Mouse (Mus musculus): ENCODE data around the gene Borcs5. TPM values are rescaled to one million over a fixed set of nuclear protein-coding genes. Genes with fewer than 3 reads are reported as not detected.

The Borcs5 gene
- 2.4 and 2.7 TPM in 2 replicates for polyA plus RNA-seq (2012)

DNA sequence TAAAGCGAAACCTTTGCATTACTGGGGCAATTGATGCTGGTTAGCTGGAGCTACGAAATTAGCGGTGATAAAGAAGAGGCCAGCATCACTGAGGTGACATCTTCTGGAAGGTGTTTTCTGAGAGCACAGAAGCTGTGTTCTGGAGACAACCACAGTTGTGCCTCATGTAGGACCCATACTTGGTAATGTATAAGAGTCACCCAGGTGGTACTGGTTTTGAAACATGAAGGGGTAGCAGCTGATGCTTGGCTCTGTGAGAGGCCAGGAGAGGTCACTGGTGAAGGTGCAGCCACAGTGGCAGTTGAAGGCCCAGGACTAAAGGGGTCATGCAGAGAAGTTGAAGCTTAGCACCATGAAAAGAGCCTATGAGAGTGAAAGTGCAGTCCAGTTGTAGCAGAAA, at the start of gene Borcs5:
Gene Borcs5, plus strand, starts transcription at position 301 of the 400 bp plus-strand sequence.
- H3K9me3 ChIP-seq (ENCODE audit: control insufficient read depth, low read length): no peaks in the 10 kb centered on the region
- H3K27me3 ChIP-seq (ENCODE audit: control insufficient read depth): no peaks in the 10 kb centered on the region
- peaks cover under 1% of the 10 kb centered on the region for H3K36me3 ChIP-seq (ENCODE audit: control insufficient read depth)
- peaks cover 19% of the 10 kb centered on the region for H3K4me1 ChIP-seq (ENCODE audit: control insufficient read depth)
- H3K4me3 ChIP-seq (replicated peaks): no peak within 1 kb of the TSS
- no peak for TF ChIP-seq GATA1 (IDR thresholded peaks at IDR 0.05; ENCODE audit: low read length)

DNA sequence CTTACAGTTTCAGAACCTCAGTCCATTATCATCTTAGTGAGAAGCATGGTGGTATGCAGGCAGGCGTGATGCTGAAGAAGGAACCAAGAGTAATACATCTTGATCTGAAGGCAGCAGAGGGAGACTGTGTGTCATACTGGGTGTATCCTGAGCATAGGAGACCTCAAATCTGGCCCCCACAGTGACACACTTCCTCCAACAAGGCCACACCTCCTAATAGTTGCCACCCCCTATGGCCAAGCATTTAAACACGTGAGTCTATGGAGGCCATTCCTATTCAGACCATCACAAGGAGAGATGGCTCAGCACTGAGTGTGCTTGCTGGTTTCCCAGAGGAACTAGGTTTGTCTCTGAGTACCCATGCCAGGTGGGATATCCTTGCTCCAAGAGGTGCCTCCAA, 47.7 kb upstream of the Borcs5 start:
- Histone ChIP-seq H3K4me1 (ENCODE audit: control insufficient read depth) (no peaks in the 10 kb centered on the region), H3K9me3 (ENCODE audit: control insufficient read depth, low read length) (no peaks in the 10 kb centered on the region), H3K27me3 (ENCODE audit: control insufficient read depth) (no peaks in the 10 kb centered on the region), H3K4me3 (replicated peaks) (no peak overlapping the region), H3K36me3 (ENCODE audit: control insufficient read depth) (no peaks in the 10 kb centered on the region)
- TF ChIP-seq TAL1 (IDR thresholded peaks at IDR 0.05; ENCODE audit: low read length) (no peak), GATA1 (IDR thresholded peaks at IDR 0.05; ENCODE audit: low read length) (no peak)

DNA sequence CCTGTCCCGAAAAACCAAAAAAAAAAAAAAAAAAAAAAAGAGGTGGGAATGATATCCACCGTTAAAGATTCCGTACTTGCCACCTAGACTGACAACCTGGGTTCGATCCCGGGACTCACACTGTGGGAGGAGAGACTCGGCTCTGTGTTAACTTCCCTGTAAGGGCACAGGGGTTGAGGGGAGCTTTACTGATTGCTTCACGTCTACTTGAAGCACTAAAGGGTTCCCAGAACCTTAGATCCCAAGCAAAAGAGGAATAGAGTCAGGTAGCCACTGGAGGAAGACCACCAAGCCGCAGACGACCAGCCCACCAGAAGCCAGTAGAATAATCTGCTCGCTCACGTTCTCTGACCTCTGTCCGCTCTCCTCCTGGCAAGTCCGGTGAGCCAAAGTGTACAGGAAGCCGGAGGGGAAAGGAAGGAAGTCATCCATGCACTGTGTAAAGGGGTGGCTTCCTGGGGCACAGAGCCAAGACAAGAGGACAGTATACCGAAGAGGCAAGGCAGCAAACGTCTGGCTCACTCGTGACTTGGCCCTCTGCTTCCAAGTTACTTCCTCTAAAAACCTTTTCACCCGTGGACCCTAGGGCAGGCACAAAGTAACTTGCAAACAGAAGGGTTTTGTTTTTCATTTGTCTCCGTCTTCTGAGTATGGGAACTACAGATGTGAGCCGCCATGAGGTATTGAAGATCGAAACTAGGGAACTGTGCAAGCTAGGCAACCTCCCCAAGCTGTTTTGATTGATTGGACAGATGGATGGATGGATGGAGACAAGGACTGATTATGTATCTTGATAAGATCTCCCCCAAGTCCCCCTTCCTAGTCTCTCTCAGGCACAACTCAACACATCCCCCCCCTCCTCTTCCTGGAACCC, 44.5 kb upstream of the Borcs5 start:
- Histone ChIP-seq H3K4me1 (ENCODE audit: control insufficient read depth) (no peaks in the 10 kb centered on the region), H3K4me3 (replicated peaks) (no peak overlapping the region), H3K27me3 (ENCODE audit: control insufficient read depth) (no peaks in the 10 kb centered on the region), H3K9me3 (ENCODE audit: control insufficient read depth, low read length) (no peaks in the 10 kb centered on the region), H3K36me3 (ENCODE audit: control insufficient read depth) (no peaks in the 10 kb centered on the region)
- TF ChIP-seq TAL1 (IDR thresholded peaks at IDR 0.05; ENCODE audit: low read length) (no peak), GATA1 (IDR thresholded peaks at IDR 0.05; ENCODE audit: low read length) (no peak)

DNA sequence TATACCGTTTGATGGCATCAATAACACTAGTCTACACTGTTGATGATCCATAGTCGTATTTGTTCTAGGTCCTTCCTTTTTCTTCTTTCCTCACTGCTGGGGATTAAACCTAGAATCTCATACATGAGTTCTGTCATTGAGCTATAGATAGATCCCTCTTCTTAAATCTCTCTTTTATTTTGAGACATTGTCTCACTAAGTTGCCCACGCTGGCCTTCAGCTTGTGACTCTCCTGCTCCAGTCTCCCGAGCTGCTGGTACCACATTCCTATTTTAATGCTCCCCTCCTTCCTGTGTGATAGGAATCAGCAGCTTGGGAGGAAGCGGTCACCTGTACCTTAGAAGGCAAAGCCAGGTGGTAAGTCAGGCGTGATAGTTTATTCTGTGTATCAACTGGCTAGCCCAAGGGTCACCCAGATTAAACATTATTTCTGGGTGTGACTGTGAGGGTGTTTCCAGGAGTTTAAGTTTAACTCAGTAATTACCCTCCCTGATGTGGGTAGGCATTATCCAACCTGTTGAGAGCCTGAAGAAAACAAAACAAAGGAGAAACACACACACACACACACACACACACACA, 41.6 kb upstream of the Borcs5 start:
- TF ChIP-seq GATA1 (IDR thresholded peaks at IDR 0.05; ENCODE audit: low read length) (no peak), TAL1 (IDR thresholded peaks at IDR 0.05; ENCODE audit: low read length) (no peak)
- Histone ChIP-seq H3K9me3 (ENCODE audit: control insufficient read depth, low read length) (no peaks in the 10 kb centered on the region), H3K4me3 (replicated peaks) (no peak overlapping the region), H3K36me3 (ENCODE audit: control insufficient read depth) (no peaks in the 10 kb centered on the region), H3K27me3 (ENCODE audit: control insufficient read depth) (no peaks in the 10 kb centered on the region), H3K4me1 (ENCODE audit: control insufficient read depth) (no peaks in the 10 kb centered on the region)

DNA sequence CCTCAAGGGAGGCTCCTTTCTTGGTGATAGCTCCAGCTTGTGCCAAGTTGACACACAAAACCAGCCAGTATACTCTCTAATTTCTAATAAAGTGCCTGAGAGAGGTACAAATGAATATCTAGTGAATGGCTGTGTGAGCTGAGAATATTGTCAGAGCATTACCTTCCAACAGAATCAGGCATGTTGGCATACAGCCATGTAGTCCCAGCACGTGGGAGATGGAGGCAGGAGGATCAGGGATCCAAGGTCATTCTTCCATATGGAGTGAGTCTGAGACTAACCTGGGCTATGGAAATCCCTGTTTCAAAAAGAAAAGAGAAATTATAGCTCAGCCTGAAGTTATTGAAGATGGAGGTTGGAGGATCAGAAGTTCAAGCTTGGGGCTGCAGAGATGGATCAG, 40.1 kb upstream of the Borcs5 start:
- Histone ChIP-seq H3K36me3 (ENCODE audit: control insufficient read depth) (no peaks in the 10 kb centered on the region), H3K9me3 (ENCODE audit: control insufficient read depth, low read length) (no peaks in the 10 kb centered on the region), H3K4me3 (replicated peaks) (no peak overlapping the region), H3K27me3 (ENCODE audit: control insufficient read depth) (no peaks in the 10 kb centered on the region), H3K4me1 (ENCODE audit: control insufficient read depth) (no peaks in the 10 kb centered on the region)
- no peak for TF ChIP-seq GATA1 (IDR thresholded peaks at IDR 0.05; ENCODE audit: low read length)

DNA sequence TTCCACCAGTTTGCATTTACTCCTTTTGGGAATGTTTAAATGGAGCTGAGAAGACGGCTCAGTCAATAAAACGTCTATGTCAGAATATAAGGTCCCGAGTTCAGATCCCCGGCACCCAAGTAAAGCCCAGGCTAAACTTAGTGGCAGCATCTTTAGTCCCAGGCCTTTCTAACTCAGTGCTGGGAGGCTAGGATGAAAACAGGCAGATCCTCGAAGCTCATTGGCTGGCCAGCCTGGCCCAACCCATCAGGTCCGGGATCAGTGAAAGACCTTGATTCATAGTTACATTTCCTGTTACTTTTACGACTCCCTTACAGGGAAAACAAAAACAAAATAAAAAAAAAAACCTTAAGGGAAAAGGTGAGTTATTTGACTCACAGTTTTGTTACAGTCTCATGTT, 38.2 kb upstream of the Borcs5 start:
- H3K27me3 ChIP-seq (ENCODE audit: control insufficient read depth): no peaks in the 10 kb centered on the region
- no peak overlapping the region for H3K4me3 ChIP-seq (replicated peaks)
- H3K4me1 ChIP-seq (ENCODE audit: control insufficient read depth): no peaks in the 10 kb centered on the region
- H3K36me3 ChIP-seq (ENCODE audit: control insufficient read depth): no peaks in the 10 kb centered on the region
- no peaks in the 10 kb centered on the region for H3K9me3 ChIP-seq (ENCODE audit: control insufficient read depth, low read length)
- TF ChIP-seq TAL1 (IDR thresholded peaks at IDR 0.05; ENCODE audit: low read length): no peak
- no peak for TF ChIP-seq GATA1 (IDR thresholded peaks at IDR 0.05; ENCODE audit: low read length)

DNA sequence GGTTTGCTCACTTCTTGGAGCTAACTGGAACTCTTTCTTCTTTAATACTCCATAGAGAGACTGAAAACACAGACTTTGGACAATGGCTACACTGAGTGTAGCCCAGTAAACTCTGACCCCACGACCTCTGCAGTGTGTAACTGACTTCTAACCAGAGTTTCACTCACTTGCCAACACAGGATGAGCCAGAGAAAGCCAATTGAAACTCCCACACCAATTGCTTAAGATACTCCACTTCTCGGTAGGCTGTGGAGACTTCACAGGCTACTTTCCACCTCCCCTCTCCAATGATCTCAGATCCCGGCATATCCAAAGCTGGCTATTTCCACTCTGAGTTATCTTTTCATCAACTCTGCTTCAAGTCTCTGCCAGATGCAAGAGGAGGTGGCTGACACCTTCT, 37.5 kb upstream of the Borcs5 start:
- Histone ChIP-seq H3K36me3 (ENCODE audit: control insufficient read depth) (no peaks in the 10 kb centered on the region), H3K9me3 (ENCODE audit: control insufficient read depth, low read length) (no peaks in the 10 kb centered on the region), H3K4me3 (replicated peaks) (no peak overlapping the region), H3K4me1 (ENCODE audit: control insufficient read depth) (no peaks in the 10 kb centered on the region), H3K27me3 (ENCODE audit: control insufficient read depth) (no peaks in the 10 kb centered on the region)
- TF ChIP-seq TAL1 (IDR thresholded peaks at IDR 0.05; ENCODE audit: low read length) (no peak), GATA1 (IDR thresholded peaks at IDR 0.05; ENCODE audit: low read length) (no peak)

DNA sequence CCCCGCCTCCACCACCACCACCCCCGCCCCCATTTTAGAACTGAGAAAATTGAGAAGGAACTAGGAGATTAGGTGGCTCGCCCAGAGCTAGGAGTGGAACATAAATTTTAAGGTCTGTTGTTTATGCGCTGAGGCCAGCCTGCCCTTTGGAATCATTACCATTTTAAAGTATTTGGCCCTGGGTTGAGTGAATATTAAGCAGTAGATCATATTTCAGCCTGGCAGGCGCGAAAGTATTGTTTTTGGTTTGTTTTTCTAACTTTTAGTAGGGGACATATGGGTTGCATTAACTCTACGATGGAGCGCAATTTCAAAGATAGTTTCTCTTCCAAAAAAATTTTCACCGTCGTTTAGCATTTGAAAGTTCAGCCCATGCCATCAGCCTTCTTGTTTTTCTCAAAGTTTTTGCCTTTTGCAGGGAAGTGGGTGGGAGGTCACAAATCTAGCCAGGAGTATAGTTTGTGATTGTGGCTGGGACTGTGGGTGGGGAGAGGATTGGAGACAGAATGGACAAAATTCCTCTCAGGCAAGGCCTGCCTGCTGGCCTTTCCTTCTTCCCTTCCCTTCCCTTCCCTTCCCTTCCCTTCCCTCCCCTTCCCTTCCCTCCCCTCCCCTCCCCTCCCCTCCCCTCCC, 36.8 kb upstream of the Borcs5 start:
- Histone ChIP-seq H3K4me3 (replicated peaks) (no peak overlapping the region), H3K9me3 (ENCODE audit: control insufficient read depth, low read length) (no peaks in the 10 kb centered on the region), H3K27me3 (ENCODE audit: control insufficient read depth) (no peaks in the 10 kb centered on the region), H3K36me3 (ENCODE audit: control insufficient read depth) (no peaks in the 10 kb centered on the region), H3K4me1 (ENCODE audit: control insufficient read depth) (no peaks in the 10 kb centered on the region)
- TF ChIP-seq TAL1 (IDR thresholded peaks at IDR 0.05; ENCODE audit: low read length) (no peak), GATA1 (IDR thresholded peaks at IDR 0.05; ENCODE audit: low read length) (no peak)

DNA sequence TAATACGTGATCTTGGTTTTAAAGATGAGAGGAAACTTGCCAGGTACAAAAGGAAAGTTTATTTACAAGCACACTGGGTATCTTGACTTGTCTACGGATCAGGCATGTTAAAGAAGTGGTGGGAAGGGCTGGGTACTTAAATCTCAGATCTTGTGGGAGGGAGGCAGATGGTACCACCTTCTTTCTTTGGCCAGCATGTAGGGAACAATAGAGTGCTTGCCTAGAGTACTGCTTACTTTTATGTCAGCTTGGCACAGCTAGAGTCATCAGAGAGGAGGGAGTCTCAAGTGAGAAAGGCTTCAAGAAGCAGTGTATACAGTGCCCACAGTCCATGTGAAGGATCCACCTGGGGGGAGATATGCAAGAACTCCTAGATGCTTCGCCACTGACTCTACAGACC, 34.1 kb upstream of the Borcs5 start:
- H3K9me3 ChIP-seq (ENCODE audit: control insufficient read depth, low read length): no peaks in the 10 kb centered on the region
- TF ChIP-seq TAL1 (IDR thresholded peaks at IDR 0.05; ENCODE audit: low read length) (no peak), GATA1 (IDR thresholded peaks at IDR 0.05; ENCODE audit: low read length) (no peak)
- H3K27me3 ChIP-seq (ENCODE audit: control insufficient read depth): no peaks in the 10 kb centered on the region
- no peaks in the 10 kb centered on the region for H3K36me3 ChIP-seq (ENCODE audit: control insufficient read depth)
- no peak overlapping the region for H3K4me3 ChIP-seq (replicated peaks)
- H3K4me1 ChIP-seq (ENCODE audit: control insufficient read depth): no peaks in the 10 kb centered on the region

Measured in erythroblast, embryonic 14.5 days (primary cell).